Mouse (Mus musculus) left cerebral cortex, adult 11 months (tissue): ENCODE measurements at regions not wholly inside any gene's neighbourhood (a gene's known extent, or its start where the extent isn't known, plus 50 kb on each side); places are given as distances from the start of the nearest gene placed in this dataset.

Source experiments
- DNase-seq: peaks from one replicate; pipeline ENCODE4 v3.0.0; 2022; ENCODE audit warnings: low spot score

DNA sequence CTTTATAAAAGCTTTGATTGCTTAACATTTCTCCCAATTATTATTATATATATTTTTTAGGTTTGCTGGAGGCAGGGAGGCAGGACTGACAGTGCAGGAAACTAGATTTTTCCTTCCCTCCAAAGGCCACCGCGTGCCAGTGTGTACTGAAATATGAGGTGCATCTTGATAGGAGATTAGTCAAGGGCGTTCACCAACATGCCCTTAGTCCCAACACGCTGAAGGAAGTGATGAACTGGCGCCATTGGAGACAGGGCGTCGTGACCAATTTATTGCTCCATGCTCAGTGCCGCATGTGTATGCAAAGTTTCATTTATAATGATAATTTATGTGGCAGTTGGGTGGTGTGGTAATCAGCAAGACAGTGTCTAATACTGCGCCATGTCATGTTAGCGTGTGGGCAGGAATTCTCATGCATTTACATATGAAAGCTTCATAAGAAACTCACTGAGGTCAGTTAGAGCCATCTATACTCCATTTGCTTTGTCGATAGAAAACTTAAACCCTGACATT is 66.2 kb downstream of the Isl1 start:
- no peak for DNase-seq

DNA sequence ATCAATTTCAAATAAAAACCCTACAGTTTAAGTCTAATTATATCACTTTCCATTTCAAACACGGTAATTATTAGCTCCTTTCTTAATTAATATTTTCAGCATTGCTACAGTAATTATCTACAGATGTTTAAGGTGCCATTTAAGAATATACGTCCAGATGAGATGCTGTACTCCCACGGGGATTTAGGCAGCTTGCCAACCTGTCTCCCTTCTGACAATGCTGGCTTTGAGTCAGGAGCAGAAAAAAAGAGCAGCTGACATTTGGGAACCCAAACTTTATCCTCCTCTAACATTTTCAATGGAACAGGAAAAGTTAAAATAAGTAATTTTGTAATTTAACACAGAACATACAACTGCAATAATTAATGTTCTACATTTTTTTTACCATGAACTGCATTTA is 94.4 kb downstream of the Isl1 start:
- no peak for DNase-seq

DNA sequence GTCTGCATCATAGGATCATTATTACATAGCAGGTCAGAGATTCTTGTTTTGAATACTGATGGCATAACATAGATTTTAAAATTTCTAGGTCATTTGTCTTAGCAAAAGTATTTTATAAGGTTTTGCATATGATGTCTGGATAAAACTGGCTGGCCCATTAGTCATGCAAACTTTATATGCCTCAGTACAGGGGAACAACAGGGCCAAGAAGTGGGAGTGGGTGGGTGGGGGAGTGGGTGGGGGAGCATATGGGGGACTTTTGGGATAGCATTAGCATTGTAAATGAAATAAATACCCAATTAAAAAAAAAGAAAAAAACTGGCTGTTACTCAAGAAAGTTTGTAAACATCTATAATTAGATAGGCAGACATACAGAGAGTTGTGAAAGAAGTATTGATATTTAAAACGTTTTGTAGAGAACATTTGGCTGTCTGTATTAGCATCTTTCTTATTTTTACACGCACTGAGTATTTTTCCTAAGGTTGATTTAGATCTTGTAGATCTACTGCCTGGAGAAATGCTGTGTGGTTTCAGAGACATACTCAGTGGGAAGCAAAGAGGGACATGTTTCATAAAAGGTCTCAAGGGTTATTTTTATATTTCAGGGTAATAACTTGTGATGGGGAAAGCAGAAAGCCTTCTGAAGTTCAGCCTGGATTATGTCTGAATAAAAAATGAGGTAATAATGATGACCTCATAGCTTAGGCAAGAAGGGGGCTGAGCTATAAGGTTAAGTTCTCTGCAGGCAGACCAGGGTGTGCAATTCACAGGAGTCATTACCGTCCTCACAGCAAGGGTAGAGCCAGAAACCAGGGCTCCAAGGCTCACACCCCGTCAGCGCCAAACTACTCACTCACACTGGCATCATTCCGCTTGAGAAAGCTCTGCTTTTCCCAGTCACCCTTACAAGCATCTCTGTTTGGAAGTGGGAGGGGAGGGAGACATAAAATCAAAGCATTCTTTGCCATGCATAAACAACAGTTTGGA is 95.4 kb downstream of the Isl1 start:
- DNase-seq: no peak

DNA sequence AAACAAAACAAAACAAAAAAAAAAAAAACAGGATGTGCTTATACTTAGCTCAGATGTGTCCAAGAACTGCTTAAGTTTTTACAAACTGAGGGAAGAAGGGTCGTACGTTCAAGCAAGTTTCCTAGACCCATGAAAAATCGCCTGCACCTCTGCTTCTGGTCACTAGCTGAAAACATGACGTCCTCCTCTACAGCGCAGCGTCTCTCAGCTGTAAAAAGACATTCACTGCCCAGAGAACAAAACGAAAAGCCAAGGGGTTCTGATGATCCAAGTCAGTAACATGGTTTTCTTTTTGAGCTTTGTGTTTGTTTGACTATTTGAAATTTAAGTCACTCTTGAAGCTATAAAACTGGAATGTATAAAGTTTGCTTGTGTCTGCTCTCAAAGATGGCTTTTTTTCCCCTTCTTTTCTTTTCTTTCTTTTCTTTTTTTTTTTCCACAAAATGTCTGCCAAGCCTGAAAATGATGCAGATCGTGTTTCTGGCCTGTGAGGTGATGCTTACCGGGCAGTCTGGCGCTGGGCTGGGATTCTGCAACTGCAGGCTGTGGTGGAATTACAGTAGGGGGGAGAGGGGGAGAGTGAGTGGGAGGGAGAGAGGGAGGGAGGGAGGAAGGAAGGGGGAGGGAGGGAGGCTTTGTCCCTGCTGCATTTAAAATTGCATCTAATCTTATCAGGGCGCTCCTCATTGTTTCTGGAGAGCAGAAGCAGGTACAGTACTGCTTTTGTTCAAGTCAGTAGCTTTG is 108.1 kb downstream of the Isl1 start:
- DNase-seq: no peak

DNA sequence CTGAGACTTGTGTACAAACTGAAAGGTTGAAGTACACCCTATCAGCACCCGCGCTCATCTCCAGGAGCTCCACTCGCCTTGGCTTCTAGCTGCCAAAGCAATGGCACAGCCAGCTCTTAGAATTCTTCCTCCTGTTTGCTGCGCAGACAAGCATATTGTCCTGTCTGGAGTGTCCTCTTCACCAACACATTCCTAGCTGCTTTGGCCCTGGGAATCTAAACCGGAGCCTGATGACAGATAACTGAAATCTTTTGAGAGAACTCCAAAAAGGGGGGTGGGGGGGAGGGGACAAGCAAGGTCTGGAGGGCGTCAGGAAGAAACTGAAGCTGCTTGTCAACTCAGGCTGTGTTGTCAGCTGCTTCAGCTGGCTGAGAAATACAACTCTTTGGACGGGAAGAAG is 122.4 kb downstream of the Isl1 start:
- no peak for DNase-seq

DNA sequence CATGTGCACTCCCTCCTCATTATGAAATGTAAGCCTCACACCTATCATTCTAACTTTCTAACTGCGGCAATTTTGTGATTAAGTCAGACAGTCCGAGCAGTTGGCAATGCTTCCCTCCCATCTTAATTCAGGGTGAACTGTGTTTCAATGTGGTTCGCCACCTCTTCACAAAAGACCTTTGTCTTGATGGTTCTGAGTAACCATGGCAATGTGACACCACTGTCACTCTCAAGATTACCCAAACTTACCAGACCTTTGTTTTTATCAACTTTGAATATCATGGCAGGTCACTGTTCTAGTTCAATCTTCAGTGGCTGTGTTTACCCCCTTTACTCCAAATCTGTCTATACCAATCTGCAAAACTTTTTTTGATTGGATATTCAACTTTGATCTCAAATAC is 131.7 kb downstream of the Isl1 start:
- no peak for DNase-seq

DNA sequence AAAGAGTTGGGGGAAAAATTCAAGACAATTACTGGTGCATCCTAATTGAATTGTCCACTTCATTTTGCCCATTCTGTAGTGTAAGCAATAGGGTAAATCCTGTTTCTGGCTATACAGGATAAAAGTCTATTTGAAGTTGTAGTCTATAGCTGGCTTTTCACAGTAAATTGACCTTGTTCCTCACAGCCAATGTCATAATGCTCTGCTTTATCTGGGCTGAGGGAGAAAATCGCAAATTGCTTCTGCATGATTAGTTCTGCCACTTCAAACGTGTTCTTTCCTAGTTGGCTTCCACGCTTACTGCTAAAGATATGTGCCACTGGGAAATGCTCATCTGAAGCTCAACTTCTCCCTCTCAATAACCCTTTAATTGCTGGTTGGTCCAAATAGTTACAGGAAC is 134.5 kb downstream of the Isl1 start:
- DNase-seq: no peak

DNA sequence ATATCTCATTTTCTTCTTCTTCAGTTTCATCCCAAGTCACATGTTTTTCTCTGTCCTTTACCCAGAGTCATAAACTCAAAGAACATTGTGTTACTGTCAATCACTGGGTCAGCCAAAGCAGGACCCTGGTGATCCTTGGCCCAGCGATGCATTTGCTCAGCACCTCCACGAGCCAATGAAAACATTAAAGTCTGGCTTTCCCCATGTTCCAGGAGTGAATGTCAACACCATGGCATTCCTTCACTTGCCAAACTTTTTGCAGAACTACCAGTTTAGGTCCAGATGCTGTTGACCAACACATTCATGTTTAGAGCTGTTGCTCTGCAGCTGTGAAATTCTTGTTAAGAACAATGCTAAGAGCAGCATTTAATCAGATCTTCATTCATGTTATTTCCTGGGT is 135.6 kb downstream of the Isl1 start:
- no peak for DNase-seq

DNA sequence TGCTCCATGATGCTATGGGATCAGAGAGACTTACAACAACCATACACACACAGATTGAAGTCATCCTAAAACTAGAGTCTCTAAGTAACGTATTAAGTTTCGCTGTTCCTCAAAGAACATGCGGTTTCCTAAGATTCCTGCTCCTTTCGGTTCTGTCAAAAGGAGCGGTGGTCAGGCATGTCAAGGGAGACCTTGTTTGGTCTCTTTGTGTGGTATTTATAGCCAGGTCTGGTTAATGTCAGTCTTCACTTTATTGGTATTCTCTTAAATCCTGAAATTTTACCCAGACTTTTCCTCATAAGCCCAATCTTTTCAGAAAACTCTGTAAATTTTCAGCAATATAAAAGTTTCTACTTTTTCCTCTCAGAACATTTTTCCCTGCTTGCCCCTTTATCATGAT is 166.5 kb downstream of the Isl1 start:
- no peak for DNase-seq

DNA sequence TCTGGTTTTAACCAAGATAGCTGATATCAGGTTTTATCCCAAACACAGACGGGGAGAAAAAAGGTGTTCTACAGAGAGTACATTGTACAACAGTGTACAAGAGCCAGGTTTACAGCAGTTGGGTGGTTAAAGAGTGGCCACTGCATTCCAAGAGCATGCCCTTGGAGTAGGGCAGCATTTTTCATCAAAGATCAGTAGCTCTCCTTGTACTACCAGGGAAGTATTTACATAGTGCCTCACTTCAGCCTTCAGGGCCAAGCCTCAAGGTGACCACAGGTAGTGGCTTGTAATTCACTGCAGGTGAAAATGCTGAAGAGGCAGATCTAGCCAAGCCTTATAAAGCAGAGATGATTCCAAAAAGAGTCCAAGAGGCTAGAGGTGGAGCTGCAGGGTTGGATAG is 190.8 kb downstream of the Isl1 start:
- no peak for DNase-seq

DNA sequence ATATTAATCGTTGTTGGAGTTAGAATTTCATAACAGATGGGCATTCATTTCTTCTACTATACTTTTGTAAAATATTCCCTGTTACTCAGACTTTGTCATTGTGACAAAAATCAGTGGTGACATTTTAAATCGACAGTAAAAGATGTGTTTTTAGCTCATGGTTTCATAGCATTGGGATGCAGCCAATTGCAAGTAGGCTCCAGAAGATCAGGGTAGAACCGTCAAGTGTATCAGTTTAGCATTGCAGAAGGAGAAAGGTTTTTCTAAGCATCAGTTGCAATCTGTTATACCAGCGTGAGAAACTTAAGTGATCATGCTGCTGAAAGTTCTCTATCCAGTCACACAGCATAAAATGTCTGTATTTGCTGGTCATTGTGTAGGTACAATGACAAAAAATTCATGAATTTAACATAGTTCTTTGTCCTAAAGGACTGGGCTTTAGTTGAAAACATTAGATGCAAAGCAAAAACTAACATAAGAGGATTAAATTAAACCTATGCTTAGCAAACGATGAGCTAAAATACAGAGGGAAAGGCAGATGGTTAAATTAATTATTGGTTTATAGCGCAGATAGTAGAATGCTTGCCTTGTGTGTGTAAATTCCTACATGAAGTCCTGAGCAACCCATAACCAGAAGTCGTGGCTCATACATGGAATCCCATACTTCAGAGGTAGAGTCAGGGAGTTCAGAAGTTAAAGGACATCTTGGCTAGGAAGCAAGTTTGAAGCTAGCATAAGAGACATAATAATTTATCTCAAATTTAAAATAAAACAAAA is 198.3 kb downstream of the Isl1 start:
- DNase-seq: no peak

DNA sequence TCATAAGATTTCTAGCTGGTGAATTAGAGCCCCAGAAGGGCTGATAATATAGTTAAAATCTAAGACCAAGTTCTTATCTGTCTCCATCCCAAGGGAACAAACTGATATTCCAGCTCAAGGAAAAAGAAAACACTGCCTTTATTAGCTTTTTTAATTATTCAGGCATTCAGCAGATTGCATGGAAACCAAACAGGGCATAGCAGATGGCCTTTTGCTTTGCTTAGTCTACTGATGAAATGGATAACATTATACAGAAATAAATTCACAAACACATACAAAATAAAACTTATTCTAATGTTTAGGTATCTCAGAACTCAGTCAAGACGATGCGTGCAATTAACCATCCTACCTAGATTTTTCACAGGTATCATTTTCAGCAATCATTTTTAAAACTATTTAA is 198.9 kb downstream of the Isl1 start:
- no peak for DNase-seq

DNA sequence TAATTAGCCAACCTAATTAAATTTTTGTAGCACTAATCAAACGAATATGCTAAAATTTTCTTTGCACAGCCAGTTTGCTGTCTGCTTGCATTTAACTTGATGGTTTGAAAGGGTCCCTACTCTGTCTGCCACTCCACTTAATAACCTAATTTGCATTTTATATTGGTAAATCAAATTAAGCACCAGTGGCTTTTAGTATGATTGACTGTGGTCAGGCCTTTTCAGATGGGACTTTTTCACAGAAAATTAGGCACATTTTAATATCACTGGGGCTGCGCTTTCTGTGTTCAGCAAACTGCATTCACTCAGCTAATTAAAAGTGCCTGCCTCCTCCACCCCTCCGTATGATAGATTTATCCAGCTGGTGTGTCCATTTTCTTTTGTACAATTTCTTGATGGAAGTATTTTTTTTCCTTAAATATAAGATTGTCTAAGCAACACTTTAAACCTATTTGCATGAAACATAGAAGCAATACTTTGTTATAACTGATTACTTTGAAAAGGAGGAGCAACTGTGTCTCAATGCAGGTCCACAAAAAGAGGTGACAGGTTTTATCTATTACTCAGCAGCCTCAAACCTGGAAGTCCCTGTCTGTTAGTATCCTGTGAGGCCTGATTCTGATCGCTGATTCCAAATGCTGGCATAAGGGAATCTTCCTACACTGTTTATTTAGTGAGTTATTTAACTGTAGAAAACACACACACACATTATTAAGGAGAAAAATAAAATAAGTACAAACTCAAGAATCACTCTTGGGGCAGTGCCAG is 221.8 kb downstream of the Isl1 start:
- DNase-seq: no peak

DNA sequence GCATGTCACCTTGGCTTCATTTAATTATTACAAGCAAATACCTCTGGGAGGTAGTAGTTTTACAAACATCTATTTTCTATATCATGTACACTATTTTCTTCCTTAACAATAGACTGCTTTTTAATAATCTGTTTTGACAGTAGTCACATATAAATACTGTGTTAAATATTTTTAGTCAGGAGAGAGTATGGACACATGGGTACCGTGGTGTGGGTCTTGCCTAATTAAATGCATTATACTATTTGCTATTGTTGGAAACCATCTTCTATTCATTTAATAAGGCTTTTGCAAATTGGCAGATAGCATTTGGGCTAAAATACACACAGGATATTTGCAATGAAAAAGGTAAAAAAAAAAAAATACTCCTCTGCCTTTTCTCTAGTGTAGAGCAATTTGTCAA is 222.3 kb downstream of the Isl1 start:
- no peak for DNase-seq

DNA sequence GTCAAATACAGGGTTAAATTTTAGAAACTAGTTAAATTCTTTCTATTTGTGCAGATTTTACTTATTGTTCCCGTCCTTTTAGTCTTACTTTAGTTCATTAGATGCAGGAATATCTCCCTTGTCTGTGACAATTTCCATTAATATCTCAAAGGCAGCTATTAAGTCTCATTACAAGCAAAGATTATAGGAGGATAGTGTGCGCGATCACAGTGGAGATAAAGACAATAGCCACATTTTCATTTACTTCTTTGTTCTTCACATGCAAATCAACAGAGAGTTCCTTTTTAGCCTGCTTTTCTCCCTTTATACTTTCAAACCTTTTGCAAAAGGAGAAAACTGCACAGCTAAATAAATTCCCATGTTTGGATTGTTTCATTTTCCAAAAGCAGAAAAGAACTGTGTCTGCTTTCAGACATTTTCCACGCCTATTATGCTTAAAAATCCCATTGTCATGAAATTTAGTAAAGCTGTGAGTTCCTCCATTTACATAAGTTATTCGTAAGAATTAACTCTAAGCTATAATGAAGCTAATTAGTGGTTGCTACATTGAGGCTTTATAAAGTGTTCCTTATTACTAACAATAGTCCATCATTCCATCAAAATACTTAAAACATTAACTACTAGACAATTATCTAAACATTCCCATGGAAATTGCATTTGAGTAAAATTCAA is 252.4 kb downstream of the Isl1 start:
- no peak for DNase-seq

DNA sequence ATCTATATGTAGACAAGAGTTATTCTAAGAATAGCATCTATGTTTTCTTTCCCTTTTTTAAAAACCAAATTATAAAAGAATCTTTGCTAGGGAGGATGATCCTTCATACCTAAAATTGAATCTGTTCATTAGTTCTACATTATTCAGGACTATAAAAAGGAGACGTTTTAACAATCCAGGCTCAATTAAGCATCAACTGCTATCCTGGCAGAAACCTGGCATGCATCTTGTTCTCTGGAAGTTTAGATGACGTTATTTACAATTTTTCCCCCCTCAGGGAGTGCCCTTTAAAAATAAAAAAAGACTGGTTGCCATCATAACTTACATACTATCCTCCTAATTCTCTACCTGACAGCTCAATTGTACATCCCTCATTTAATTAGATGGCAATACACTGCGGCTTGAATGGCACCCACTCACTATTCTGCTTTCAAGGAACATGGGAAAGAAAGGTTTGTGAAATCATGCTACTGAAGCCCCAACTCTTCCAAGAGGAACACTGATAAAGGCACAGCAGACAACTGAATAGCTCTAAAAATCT is 253.3 kb downstream of the Isl1 start:
- DNase-seq: no peak

DNA sequence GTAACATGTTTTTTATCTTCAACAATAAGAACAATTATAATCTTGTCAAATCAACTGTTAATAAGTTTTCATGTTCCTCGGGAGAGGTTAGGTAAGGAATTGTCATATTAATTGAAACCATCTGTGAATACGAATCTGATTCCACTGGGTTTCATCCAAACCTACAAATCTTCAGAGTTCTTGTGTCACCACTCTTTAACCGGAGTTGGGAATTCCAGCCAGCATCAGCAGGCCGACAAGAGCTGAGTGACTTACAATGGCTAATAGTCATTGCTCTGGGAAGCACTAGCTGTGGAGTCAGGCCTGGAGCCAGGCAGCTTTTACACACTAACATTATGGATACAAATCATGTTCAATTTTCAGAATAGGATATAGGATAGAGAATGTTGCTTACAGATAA is 273.3 kb downstream of the Isl1 start:
- no peak for DNase-seq

DNA sequence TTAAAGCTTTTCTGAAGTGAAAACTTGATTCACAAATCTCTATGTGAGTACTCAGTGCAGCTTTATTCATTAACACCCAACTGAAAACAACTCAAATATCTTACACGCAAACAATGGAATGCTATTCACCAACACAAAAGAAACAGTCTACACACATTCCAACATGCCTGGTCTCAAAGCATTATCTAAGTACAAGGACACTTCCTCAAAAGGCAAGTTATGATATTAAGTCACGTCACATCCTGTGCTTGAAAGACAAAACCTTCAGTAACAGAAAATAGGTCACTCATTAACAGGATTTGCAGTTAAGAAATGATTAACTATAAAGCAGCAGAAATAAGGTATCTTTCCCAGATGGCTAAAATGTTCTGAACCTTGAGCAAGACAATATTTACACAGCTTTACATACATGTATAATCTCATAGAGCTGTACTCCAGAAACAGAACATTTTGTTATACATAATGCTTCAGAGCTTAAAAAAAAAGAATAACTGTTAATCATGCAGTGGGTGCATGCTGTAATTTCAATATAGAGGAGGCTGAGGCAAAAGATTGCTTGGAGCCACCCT is 279.3 kb downstream of the Isl1 start:
- DNase-seq: no peak

DNA sequence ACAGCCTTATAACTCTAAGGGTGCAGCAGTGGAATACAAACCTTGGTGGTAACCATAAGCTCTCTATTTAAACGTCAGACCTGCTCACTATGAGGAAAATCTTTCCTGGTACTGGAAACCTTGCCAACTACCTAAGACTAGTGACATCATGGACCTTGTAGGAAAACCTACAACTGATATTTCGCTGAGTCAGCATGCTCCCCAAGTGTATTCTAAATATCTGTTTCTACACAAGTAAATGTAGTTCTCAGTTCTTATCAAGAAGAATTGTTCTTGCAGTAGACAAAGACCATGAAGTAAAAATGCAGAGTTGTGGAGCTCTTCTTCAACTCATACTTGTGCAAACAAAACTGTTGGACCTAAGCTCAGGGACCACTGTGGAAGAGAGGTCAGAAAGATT is 280.9 kb downstream of the Isl1 start:
- no peak for DNase-seq

DNA sequence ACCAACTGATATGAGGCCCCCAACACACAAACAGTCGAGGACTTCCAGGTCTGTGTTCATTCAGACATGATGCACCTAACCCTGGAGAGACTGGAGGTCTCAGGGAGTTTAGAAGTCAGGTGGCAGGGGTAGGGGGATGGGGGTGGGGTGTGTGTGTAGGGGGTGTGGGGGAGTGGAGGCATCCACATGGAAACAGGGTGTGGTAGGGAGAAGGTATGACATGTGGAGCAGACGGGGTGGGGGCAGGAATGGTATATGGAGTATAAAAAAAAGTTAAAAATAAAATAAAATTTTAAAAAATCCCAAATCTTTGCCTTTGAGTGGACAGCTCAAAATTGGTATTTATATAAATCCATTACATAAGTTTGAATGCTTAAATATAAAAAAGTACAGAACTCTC is 282.3 kb downstream of the Isl1 start:
- no peak for DNase-seq
